Mouse (Mus musculus) spleen, embryonic (tissue): ENCODE measurements around the gene Olfr680-ps1.
"Not testable (repeated sequence)": the region's sequence is repeated elsewhere in the genome, so short reads cannot be mapped to it uniquely, and the experiment has no call there.

ENCODE experiments used
- CTCF ChIA-PET: fragments of 350-600 bp; sonication (Branson Sonifier 250); formaldehyde crosslinking; loops from one replicate; lab custom pipeline; 2022; lab: Charles Lee

The Olfr680-ps1 gene

DNA sequence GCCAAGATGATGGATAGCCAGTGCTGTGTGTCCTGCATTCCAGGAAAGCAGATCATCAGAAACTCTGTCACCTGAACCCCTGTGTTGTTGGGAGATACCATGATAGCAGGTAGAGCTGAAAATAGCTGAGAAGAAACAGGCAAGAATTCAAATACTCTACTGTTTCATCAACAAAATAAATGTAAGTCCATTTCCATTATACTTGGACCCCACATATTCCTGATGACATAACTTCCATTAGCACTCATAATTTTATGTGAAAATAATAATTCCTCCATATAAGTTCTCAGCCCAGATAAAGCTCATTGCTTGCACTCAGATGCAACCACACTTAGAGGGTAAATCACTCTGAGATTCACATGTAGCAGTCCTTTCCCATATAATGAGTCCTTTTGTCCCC lies at the start of gene Olfr680-ps1:
Gene Olfr680-ps1 (minus strand): TSS at position 101 of the 400 bp plus-strand sequence.
- CTCF ChIA-PET: not testable (repeated sequence)

- CTCF ChIA-PET: no interaction called here
Observed at GRCm38 (mm10) chr7:105141275-105141674, 48.7 kb upstream of the Olfr680-ps1 start.

DNA sequence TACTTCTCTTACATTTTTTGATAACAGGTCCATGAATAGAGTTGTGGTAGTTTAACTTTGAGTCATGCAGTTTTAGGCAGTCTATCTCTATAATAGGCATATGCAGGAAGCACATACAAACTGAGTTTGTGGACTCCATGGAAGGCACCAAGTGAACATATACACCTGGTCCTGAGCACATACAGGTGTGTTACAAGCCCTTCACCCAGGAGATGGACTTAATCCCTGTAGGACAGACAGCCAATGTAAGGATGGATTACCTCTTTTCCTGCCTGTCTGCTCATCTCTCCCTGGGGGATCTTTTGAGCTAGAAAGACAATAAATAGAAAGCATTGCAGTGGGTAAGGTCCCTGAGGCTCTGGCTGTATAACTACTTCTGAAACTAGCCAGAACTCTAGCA lies 23.9 kb upstream of the Olfr680-ps1 start, which contains the start of gene Olfr681:
Gene Olfr681 (plus strand): TSS at position 301 of the 400 bp plus-strand sequence.
- CTCF ChIA-PET: no interaction called here

- CTCF ChIA-PET: no interaction called here
Observed at GRCm38 (mm10) chr7:105080905-105081304, 11.7 kb downstream of the Olfr680-ps1 start, which contains the start of gene Olfr679. TSS of gene Olfr679 (plus strand) at chr7:105081205.

GRCm38 (mm10) chr7:105064175-105064574 lies 28.4 kb downstream of the Olfr680-ps1 start, which contains the start of gene Olfr678:
TSS of gene Olfr678 (plus strand) at chr7:105064475.
- CTCF ChIA-PET: no interaction called here

DNA sequence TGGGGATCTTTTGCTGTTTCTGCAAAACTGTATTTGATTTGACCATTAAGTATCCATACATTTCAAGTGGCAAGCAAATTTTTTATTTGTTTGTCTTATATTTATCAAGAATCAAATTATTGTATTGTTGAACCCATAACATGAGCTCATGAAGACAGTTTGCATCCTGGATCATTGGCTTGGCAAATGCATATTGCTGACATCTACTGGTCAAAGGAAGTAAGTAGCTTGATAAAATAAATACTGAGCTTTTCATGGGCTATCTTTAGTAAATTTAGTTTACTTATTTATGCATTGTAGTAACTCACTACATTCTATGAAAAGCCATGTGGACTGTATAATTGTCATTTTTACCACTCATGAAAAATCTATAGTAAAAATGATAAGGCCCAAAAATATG lies 33.7 kb downstream of the Olfr680-ps1 start:
- CTCF ChIA-PET: no interaction called here
